Mouse (Mus musculus) liver, embryonic 14 days (tissue): Measurements from ENCODE around the gene Dtd2. TPM values are rescaled to one million over a fixed set of nuclear protein-coding genes. Genes with fewer than 3 reads are reported as not detected.

ENCODE experiments used
- polyA plus RNA-seq: library from polyadenylated mRNA; depleted of rRNA; stranded (reverse); fragments of >200 nt; gene quantifications from 2 replicates; pipeline ENCODE4 v1.2.3, GENCODE M21; 2012; rRNA removed

The Dtd2 gene
- 8.9 and 11.5 TPM in 2 replicates for polyA plus RNA-seq

DNA sequence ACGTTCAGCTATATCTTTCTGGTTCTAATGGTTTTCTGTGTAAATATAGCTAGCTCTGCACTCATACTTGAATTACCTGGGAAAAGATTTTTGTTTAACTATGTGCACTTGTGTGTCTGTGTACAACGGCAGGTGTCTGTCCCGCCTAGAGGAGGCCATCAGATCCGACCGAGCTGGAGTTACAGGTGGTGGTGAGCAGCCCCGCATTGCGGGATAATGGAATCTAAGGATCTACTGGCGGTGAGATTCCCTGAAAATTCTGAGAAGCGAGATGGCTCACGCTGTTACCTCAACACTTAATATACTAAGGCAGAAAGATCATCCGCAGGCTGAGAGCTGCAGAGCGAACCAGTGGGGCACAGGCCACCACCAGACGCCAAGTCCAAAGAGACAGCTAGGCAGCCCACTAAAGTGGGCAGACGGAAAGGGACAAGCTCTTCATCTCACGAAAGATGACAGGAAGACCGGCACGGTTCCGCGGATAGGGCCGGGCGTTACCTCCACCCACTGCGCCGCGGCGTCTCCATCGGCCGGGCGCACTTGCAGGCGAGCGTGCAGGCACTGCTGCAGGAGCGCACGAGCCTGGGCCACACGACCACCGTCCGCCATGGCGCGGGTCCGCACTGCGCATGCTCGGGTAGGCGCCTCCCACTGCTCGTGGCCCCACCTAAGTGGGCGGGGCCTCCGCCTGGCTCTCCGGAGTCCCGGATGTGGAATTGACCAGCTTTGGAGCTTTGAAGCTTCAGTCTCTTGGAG lies at the start of gene Dtd2:
Gene Dtd2 (minus strand): TSS at position 625 of the 756 bp plus-strand sequence.

DNA sequence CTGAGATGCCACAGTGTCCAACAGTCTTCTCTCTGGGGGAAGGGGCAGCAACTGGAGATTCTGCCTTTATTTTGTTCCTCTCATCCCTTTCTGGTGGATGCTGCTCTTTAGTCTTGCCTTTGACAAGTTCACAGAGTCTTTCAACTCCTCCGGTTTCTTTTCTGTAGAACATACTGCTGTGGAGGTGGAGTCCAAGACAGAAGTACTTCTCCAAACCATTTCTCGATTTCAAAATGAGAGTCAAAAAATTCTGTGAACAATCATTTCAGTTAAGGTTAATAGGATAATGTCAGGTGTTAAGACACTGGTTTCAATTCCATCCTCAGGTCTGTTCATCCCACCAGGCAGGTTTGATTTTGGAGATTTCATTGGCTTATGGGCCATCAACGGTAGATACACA lies 21.7 kb upstream of the Dtd2 start, which contains the start of gene Gpr33:
Gene Gpr33 (minus strand): TSS at position 101 of the 400 bp plus-strand sequence.

GRCm38 (mm10) chr12:51971070-51971664 lies 35.1 kb downstream of the Dtd2 start, which contains the start of gene Heatr5a:
TSS of gene Heatr5a (minus strand) at chr12:51971321.

Other genes starting within 250 kb of the Dtd2 start
- 20.6 and 24.6 TPM in 2 replicates for gene Hectd1, start 177.0 kb downstream of the Dtd2 start, polyA plus RNA-seq
- 7.4 and 9.5 TPM in 2 replicates for gene Heatr5a, start 35.2 kb downstream of the Dtd2 start, polyA plus RNA-seq
- not detected in 2 replicates for gene Gpr33, start 21.6 kb upstream of the Dtd2 start, polyA plus RNA-seq
- gene Nubpl, start 91.2 kb upstream of the Dtd2 start, polyA plus RNA-seq: 2.1 TPM in 2 replicates